Mouse (Mus musculus) kidney, embryonic 16.5 days (tissue): ENCODE results near the gene Sp100. TPM values are rescaled to one million over a fixed set of nuclear protein-coding genes. Genes with fewer than 3 reads are reported as not detected.

Experiments used
- ATAC-seq: fragments of 200-750 bp; cut with Nextera tagmentation; 2 replicates; pipeline ENCODE4 v1.8.0; 2017; ENCODE audit warnings: moderate TSS enrichment; ENCODE audit not compliant: low FRiP score, low TSS enrichment
- H3K27ac ChIP-seq: fragments of 300-500 bp; sonication (generic); 2 replicates; pipeline ENCODE4 v1.5.1; 2014; ENCODE audit warnings: low read length
- H3K27me3 ChIP-seq: fragments of 300-500 bp; sonication (generic); 2 replicates; pipeline ENCODE4 v1.6.1; 2014; ENCODE audit warnings: low read length, control low read depth, mixed read lengths; ENCODE audit not compliant: insufficient read depth
- H3K36me3 ChIP-seq: fragments of 300-500 bp; sonication (generic); 2 replicates; pipeline ENCODE4 v1.6.1; 2014; ENCODE audit warnings: low read length, control low read depth, mixed read lengths; ENCODE audit not compliant: insufficient read depth
- H3K4me1 ChIP-seq: fragments of 300-500 bp; sonication (generic); 2 replicates; pipeline ENCODE4 v1.6.1; 2014; ENCODE audit warnings: low read length, control low read depth, mixed read lengths; ENCODE audit not compliant: insufficient read depth
- H3K4me2 ChIP-seq: fragments of 300-500 bp; sonication (generic); replicated peaks from 2 replicates; pipeline ENCODE4 v1.6.1; 2014; ENCODE audit warnings: low read depth, low read length
- H3K4me3 ChIP-seq: fragments of 300-500 bp; sonication (generic); 2 replicates; pipeline ENCODE4 v1.5.1; 2014; ENCODE audit warnings: mild to moderate bottlenecking, low read length
- H3K9ac ChIP-seq: fragments of 300-500 bp; sonication (generic); replicated peaks from 2 replicates; pipeline ENCODE4 v1.6.1; 2014; ENCODE audit warnings: low read length
- H3K9me3 ChIP-seq: fragments of 300-500 bp; sonication (generic); 2 replicates; pipeline ENCODE4 v1.6.1; 2016; ENCODE audit warnings: low read length, control low read depth
- WGBS: fragments of 180-500 bp; shearing (Covaris S2); extraction: QIAGEN DNeasy Blood & Tissue Kit; methylation state at CpG from one replicate; pipeline ENCODE4 v1.1.7; 2014; 5-methylcytosine and 5-hydroxymethylcytosine counted together
- polyA plus RNA-seq: library from polyadenylated mRNA; unstranded; fragments of >200 nt; fragmentation: Nextera tagmentation; extraction: Ambion mirVana; gene quantifications from 2 replicates; pipeline ENCODE4 v1.2.1, GENCODE M21; 2015

Gene Sp100
- polyA plus RNA-seq, 1 experiment from 2014 or later = 3.3 TPM

DNA sequence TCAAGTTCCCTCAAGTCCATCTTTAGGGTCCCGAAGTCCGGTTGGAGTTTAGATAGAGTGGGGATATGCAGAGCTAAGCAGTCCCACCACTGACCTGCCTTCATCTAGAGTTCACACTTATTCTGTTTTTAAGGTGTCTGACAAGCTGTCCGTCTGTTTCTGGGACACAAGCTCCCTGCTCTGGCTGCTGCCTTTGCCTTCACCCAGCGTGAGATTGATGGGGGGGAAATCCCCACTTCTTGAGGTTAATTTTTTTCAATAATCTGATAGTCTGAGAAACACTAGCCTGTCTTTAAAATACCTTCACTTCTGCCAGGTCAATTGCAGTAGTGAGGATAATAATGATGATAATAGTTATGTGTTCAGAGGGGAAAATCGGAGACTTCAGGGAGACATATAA lies 92.5 kb downstream of the Sp100 start:
- Histone ChIP-seq H3K4me3 (no peak overlapping the region), H3K9me3 (peaks cover 6% of the 10 kb centered on the region), H3K4me2 (no peak overlapping the region), H3K27ac (no peak overlapping the region), H3K9ac (no peak overlapping the region), H3K4me1 (0 out of 2 replicates have a peak, but pooled peaks cover 6% of the 10 kb centered on the region), H3K36me3 (no peaks in the 10 kb centered on the region), H3K27me3 (no peaks in the 10 kb centered on the region)
- 62% methylated on average over 5 of the region's 5 CpGs for WGBS
- no peak for ATAC-seq

DNA sequence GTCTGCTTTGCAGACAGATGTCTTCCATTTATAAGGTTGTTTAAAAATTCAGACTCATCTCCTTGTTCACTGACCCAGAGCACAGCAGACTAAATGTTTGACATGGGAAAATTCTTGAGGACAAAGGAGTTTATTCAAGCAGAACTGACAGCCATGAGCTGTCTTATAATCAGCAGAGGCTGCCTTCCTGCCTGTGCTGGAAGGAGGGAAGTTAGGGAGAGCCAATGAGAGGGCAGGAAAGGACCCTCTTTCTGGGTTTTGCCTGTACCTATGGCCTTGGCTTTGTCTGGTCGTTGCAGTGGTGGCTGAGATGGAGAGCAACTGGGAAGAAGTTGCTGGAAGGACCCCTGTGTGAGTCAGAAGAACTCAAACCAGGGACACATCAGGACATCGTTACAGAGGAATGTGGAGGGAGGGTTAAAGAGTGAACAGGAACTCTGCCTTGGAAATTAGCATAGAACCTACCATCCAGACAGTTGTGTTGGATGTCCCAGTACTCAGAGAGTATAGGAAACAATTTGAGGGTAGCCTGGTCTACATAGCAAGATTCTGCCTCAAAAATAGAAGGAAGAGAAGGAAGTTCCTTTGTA lies 93.2 kb downstream of the Sp100 start:
- peak; percentile 66 for ATAC-seq
- Histone ChIP-seq H3K27me3 (no peaks in the 10 kb centered on the region), H3K4me2 (no peak overlapping the region), H3K27ac (0 out of 2 replicates have a peak overlapping the region, but pooled peaks have one; percentile 46), H3K4me1 (0 out of 2 replicates have a peak, but pooled peaks cover 6% of the 10 kb centered on the region), H3K9me3 (peaks cover 5% of the 10 kb centered on the region), H3K9ac (no peak overlapping the region), H3K36me3 (no peaks in the 10 kb centered on the region), H3K4me3 (no peak overlapping the region)
- 22% methylated on average over 2 of the region's 2 CpGs for WGBS

DNA sequence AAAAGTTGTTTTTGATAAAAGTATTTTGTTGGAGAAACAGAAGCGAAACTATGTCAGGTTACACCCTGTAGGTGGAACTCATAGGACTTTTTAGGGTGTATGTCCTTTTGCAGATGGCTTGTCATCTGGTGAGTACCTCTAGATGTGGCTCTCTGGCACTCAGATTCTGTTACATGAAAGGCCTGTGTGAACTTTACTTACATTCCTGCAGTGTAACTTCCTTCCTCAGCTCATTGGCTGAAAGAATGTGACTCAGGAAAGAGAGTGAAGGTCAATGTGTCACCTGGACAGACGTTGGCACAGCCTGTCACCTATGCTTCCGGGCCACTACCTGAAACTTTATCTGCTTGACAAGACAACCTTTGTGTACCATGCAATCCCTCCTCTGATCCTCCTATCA lies 94.8 kb downstream of the Sp100 start:
- no peaks in the 10 kb centered on the region for H3K9me3 ChIP-seq

DNA sequence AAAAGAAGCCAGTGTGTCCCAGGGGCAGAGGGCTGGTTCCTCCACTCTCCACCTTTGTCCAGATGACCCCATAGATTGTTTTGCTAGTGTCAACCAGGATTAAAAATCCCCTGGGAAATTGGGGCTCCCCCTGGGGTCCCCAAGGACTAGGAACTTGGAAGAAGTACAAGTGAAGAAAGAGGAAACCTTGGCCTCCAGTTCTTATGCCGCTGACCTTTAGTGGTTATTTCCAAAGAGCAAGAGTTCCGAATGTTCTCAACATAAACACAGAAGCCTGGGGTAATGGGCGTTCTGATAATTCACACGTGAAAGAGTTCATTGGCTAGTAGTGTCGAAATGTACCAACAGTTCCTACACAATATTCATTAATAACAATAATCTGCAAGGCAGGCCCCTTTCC lies 96.7 kb downstream of the Sp100 start:
- Histone ChIP-seq H3K4me2 (no peak overlapping the region), H3K4me3 (no peak overlapping the region), H3K9me3 (no peaks in the 10 kb centered on the region), H3K27me3 (no peaks in the 10 kb centered on the region), H3K36me3 (no peaks in the 10 kb centered on the region), H3K27ac (no peak overlapping the region), H3K4me1 (peaks cover 10% of the 10 kb centered on the region; the same call in 1 of the 2 replicates), H3K9ac (no peak overlapping the region)
- ATAC-seq = no peak
- 87% methylated on average over 5 of the region's 5 CpGs for WGBS

More for the DNA sequence above, 94.8 kb downstream of the Sp100 start:
- no peak for ATAC-seq
- 0 out of 2 replicates have a peak, but pooled peaks cover 6% of the 10 kb centered on the region for H3K4me1 ChIP-seq
- no peaks in the 10 kb centered on the region for H3K27me3 ChIP-seq
- H3K9ac ChIP-seq = no peak overlapping the region
- no peak overlapping the region for H3K27ac ChIP-seq
- WGBS = 75% methylated on average over 3 of the region's 3 CpGs
- no peak overlapping the region for H3K4me2 ChIP-seq
- no peak overlapping the region for H3K4me3 ChIP-seq
- H3K36me3 ChIP-seq = no peaks in the 10 kb centered on the region

DNA sequence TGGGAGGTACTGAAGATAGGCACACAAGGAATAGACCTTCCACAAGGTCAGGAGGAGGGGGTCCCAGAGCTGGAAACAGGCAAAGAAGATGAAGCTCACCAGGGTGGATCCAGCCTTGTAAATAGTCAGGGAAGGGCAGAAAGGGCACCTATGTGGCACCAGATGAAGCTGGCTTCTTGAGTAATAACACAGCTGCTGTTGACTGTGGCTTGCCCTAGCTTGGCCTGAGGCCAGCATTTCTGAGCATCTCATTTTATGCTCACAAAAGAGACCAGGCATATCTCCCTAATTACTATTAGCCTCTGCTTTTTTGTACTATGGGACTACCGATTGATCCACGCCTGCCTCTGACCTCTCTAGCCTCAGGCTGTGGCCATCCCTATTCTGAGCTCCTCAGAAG lies 100.0 kb downstream of the Sp100 start:
- no peaks in the 10 kb centered on the region for H3K9me3 ChIP-seq
- H3K4me2 ChIP-seq = no peak overlapping the region
- WGBS = 100% methylated on average over 2 of the region's 2 CpGs
- H3K4me3 ChIP-seq = no peak overlapping the region
- no peak overlapping the region for H3K9ac ChIP-seq
- peaks cover 9% of the 10 kb centered on the region for H3K4me1 ChIP-seq
- no peaks in the 10 kb centered on the region for H3K36me3 ChIP-seq
- ATAC-seq = no peak
- no peaks in the 10 kb centered on the region for H3K27me3 ChIP-seq
- H3K27ac ChIP-seq = no peak overlapping the region

DNA sequence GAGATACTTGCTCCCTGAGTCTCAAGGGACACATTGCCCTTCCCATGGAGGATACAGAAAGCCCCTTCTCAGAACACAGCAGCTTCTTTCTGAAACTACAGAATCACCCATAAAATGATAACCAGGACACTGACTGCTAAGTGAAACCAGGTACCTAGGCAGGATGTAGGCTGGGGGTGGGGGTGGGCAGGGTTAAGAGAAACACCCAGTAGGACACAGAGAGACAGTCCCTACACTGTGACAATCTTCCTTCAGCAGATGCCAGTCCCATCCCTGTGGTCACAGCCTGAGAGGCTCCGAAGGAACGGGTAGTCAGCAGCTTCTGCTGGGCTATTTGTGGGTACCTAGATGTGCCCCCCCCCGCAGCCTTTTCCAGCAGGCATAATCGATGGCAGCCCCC lies 100.9 kb downstream of the Sp100 start:
- Histone ChIP-seq H3K27me3 (no peaks in the 10 kb centered on the region), H3K4me2 (no peak overlapping the region), H3K27ac (no peak overlapping the region), H3K9ac (no peak overlapping the region), H3K4me1 (peaks cover 9% of the 10 kb centered on the region), H3K36me3 (no peaks in the 10 kb centered on the region), H3K4me3 (no peak overlapping the region), H3K9me3 (no peaks in the 10 kb centered on the region)
- no peak for ATAC-seq
- 93% methylated on average over 4 of the region's 4 CpGs for WGBS

DNA sequence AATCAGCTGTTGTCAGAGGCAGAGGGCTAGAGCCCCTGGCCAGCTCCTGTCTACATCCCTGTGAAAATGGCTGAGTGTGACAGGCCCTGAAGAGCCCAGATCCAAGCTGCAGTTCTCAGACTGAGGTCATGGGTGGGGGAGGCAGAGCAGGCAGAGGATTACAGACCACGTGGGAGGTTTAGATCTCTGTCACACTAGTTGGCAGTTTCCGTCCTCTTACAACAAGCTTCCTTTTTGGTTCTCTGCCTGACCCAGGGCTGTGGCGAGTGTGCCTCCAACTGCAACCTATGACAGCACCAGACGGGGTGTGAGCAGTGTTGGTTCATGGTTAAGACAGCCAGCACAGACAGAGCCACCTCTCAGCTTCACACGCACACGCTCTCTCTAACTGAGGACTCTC lies 101.7 kb downstream of the Sp100 start:
- no peak overlapping the region for H3K4me3 ChIP-seq
- no peaks in the 10 kb centered on the region for H3K9me3 ChIP-seq
- no peak overlapping the region for H3K9ac ChIP-seq
- no peaks in the 10 kb centered on the region for H3K36me3 ChIP-seq
- ATAC-seq = peak; percentile 60
- H3K27ac ChIP-seq = no peak overlapping the region
- WGBS = 43% methylated on average over 6 of the region's 6 CpGs
- H3K4me1 ChIP-seq = peaks cover 9% of the 10 kb centered on the region
- no peaks in the 10 kb centered on the region for H3K27me3 ChIP-seq
- no peak overlapping the region for H3K4me2 ChIP-seq

DNA sequence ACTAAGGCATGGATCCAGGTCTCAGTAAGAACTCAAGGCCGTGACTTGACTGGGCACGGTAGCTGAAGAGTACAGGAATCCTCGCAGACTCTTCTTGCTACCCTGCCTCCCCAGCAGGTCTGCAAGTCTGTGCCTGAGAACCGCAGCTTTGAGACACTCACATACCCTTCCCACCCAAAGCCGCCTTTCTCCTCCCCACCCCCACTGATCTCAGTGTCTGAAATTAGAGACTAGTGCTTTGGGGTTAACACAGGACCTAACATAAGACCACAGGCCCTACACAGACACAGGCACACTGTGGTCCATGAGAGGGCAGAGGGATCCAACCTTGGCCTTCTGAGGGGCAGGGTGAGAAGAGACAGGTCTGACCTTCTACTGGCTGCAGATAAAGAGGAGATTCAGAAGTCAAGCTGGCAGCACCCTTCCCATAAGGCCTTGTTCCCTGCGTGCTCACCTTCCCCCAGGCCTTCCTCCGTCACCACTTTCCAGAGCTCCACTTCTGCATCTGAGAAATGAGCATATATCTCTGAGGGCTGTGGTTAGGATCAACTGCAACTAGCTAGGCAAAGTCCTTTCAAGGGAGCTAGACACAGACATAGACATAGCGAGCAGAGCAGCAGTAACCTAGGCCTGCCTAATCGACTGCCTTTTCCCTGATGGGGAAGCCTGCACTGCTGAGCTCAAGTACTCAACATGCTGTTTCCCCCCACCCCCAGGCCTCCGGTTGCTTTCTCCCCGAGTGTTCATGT lies 102.3 kb downstream of the Sp100 start:
- Histone ChIP-seq H3K27ac (no peak overlapping the region), H3K9ac (no peak overlapping the region), H3K9me3 (no peaks in the 10 kb centered on the region), H3K27me3 (no peaks in the 10 kb centered on the region), H3K4me3 (no peak overlapping the region), H3K4me1 (peaks cover 9% of the 10 kb centered on the region), H3K36me3 (no peaks in the 10 kb centered on the region), H3K4me2 (no peak overlapping the region)
- peak; percentile 28; the same call in 1 of the 2 replicates for ATAC-seq
- 75% methylated on average over 11 of the region's 11 CpGs for WGBS

DNA sequence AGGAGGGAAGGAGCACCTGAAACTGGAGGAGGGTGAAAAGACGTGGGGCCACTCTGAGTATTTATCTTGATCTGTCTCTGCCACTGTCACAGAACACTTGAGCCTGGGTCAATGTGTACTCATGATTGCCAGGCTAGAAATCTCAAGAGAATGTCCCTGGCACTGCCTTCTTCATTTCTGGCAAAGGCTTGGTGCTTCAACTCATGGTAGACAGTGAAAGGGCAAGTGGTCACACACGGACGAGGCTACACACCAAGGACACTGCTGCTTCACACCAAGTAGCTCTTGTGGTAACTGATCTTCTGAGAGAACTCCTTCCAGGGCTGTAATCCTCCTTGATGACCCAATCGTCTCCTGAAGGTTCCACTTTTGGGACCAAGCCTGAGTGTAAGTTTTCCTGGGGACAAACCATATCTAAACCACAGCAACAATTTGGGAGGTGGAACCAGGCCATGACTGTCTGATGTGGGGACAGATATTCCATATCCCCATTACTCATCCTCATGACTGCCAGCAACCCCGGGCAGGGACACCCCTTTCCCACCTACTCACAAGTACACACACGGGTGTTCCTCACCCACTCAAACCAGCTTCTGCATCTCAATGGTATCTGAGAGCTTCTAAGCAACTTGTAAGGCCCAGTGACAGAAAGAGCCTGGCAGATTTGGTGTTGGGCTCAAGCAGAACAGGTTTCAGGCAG lies 107.9 kb downstream of the Sp100 start:
- peak; percentile 33; the same call in 1 of the 2 replicates for ATAC-seq
- 64% methylated on average over 6 of the region's 6 CpGs for WGBS
- Histone ChIP-seq H3K9me3 (no peaks in the 10 kb centered on the region), H3K4me3 (no peak overlapping the region), H3K27ac (no peak overlapping the region), H3K36me3 (no peaks in the 10 kb centered on the region), H3K27me3 (no peaks in the 10 kb centered on the region), H3K4me1 (no peaks in the 10 kb centered on the region), H3K9ac (no peak overlapping the region), H3K4me2 (0 out of 2 replicates have a peak overlapping the region, but pooled peaks have one; percentile 28)
